Mouse (Mus musculus) forebrain, embryonic 15.5 days (tissue): ENCODE measurements around the gene Ddb2. TPM values are rescaled to one million over a fixed set of nuclear protein-coding genes. Genes with fewer than 3 reads are reported as not detected.

ENCODE experiments used
- ATAC-seq: fragments of 200-750 bp; cut with Nextera tagmentation; replicated peaks from 2 replicates; pipeline ENCODE4 v1.8.0; 2017; ENCODE audit warnings: mild to moderate bottlenecking, moderate TSS enrichment, moderate library complexity
- H3K27ac ChIP-seq: fragments of 300-500 bp; sonication (generic); replicated peaks from 2 replicates; pipeline ENCODE4 v1.5.1; 2015; ENCODE audit warnings: mild to moderate bottlenecking, inconsistent platforms
- H3K27me3 ChIP-seq: fragments of 300-500 bp; sonication (generic); 2 replicates; pipeline ENCODE4 v1.6.1; 2015; ENCODE audit warnings: inconsistent platforms
- H3K36me3 ChIP-seq: fragments of 300-500 bp; sonication (generic); 2 replicates; pipeline ENCODE4 v1.6.1; 2015; ENCODE audit warnings: mild to moderate bottlenecking, inconsistent platforms
- H3K4me1 ChIP-seq: fragments of 300-500 bp; sonication (generic); 2 replicates; pipeline ENCODE4 v1.6.1; 2015; ENCODE audit warnings: inconsistent platforms
- H3K4me2 ChIP-seq: fragments of 300-500 bp; sonication (generic); replicated peaks from 2 replicates; pipeline ENCODE4 v1.6.1; 2015; ENCODE audit warnings: mild to moderate bottlenecking, inconsistent platforms
- H3K4me3 ChIP-seq: fragments of 300-500 bp; sonication (generic); 2 replicates; pipeline ENCODE4 v1.5.1; 2015; ENCODE audit warnings: mild to moderate bottlenecking, inconsistent platforms
- H3K9ac ChIP-seq: fragments of 300-500 bp; sonication (generic); replicated peaks from 2 replicates; pipeline ENCODE4 v1.6.1; 2015; ENCODE audit warnings: mild to moderate bottlenecking, inconsistent platforms
- H3K9me3 ChIP-seq: fragments of 300-500 bp; sonication (generic); 2 replicates; pipeline ENCODE4 v1.6.1; 2016; ENCODE audit warnings: inconsistent platforms
- WGBS: fragments of 180-500 bp; shearing (Covaris S2); methylation state at CpG from one replicate; pipeline ENCODE4 v1.1.7; 2015; ENCODE audit warnings: mixed read lengths; 5-methylcytosine and 5-hydroxymethylcytosine counted together
- polyA plus RNA-seq: library from polyadenylated mRNA; unstranded; fragments of >200 nt; fragmentation: Nextera tagmentation; extraction: Ambion mirVana; gene quantifications from 2 replicates; pipeline ENCODE4 v1.2.1, GENCODE M21; 2015

Ddb2 gene
- 12.7 and 14.5 TPM in 2 replicates for polyA plus RNA-seq

- Histone ChIP-seq H3K9ac (peak within 1 kb of the TSS; percentile 61), H3K4me2 (peak within 1 kb of the TSS; percentile 76), H3K36me3 (peaks cover 4% of the 10 kb centered on the region; the same call in 1 of the 2 replicates), H3K4me1 (peaks cover 11% of the 10 kb centered on the region), H3K9me3 (no peaks in the 10 kb centered on the region), H3K27me3 (no peaks in the 10 kb centered on the region), H3K27ac (peak within 1 kb of the TSS; percentile 93), H3K4me3 (peak within 1 kb of the TSS; percentile 52)
- ATAC-seq, result peak; percentile 99
- under 1% methylated on average over 48 of the region's 48 CpGs for WGBS
These were observed at the start of gene Ddb2 for GRCm38 (mm10) chr2:91236601-91237510. Ddb2 (minus strand) TSS chr2:91236982.

- Histone ChIP-seq H3K9me3 (no peaks in the 10 kb centered on the region), H3K4me3 (no peak overlapping the region), H3K9ac (no peak overlapping the region), H3K4me2 (no peak overlapping the region), H3K27me3 (no peaks in the 10 kb centered on the region), H3K36me3 (no peaks in the 10 kb centered on the region), H3K4me1 (peaks cover 19% of the 10 kb centered on the region), H3K27ac (no peak overlapping the region)
- ATAC-seq, result peak; percentile 43; the same call in 1 of the 2 replicates
- 14% methylated on average over 7 of the region's 7 CpGs for WGBS
These were observed 49.2 kb upstream of the Ddb2 start for GRCm38 (mm10) chr2:91285885-91286505.

GRCm38 (mm10) chr2:91284375-91285199 lies 47.8 kb upstream of the Ddb2 start:
- H3K9ac ChIP-seq, result peak overlapping the region; percentile 5; the same call in 1 of the 2 replicates
- H3K4me3 ChIP-seq, result no peak overlapping the region
- peak; percentile 63 for ATAC-seq
- no peaks in the 10 kb centered on the region for H3K9me3 ChIP-seq
- H3K27ac ChIP-seq, result peak overlapping the region; percentile 51
- 43% methylated on average over 13 of the region's 13 CpGs for WGBS
- peaks cover 17% of the 10 kb centered on the region for H3K4me1 ChIP-seq
- H3K36me3 ChIP-seq, result no peaks in the 10 kb centered on the region
- no peak overlapping the region for H3K4me2 ChIP-seq
- no peaks in the 10 kb centered on the region for H3K27me3 ChIP-seq

- Histone ChIP-seq H3K9me3 (no peaks in the 10 kb centered on the region), H3K4me1 (peaks cover 17% of the 10 kb centered on the region), H3K4me3 (no peak overlapping the region), H3K4me2 (no peak overlapping the region), H3K36me3 (no peaks in the 10 kb centered on the region), H3K27me3 (no peaks in the 10 kb centered on the region), H3K9ac (peak overlapping the region; percentile 5; the same call in 1 of the 2 replicates), H3K27ac (peak overlapping the region; percentile 51)
- 90% methylated on average over 3 of the region's 3 CpGs for WGBS
- no peak for ATAC-seq
These were observed 47.2 kb upstream of the Ddb2 start for GRCm38 (mm10) chr2:91283972-91284371.

- Histone ChIP-seq H3K27ac (no peak overlapping the region), H3K4me3 (no peak overlapping the region), H3K4me1 (peaks cover 17% of the 10 kb centered on the region), H3K9ac (no peak overlapping the region), H3K27me3 (no peaks in the 10 kb centered on the region), H3K36me3 (peaks cover 19% of the 10 kb centered on the region; the same call in 1 of the 2 replicates), H3K9me3 (no peaks in the 10 kb centered on the region), H3K4me2 (no peak overlapping the region)
- WGBS, result 57% methylated on average over 5 of the region's 5 CpGs
- ATAC-seq, result no peak
These were observed 44.6 kb upstream of the Ddb2 start for GRCm38 (mm10) chr2:91281366-91281765.

- H3K4me2 ChIP-seq, result no peak overlapping the region
- no peak for ATAC-seq
- H3K9ac ChIP-seq, result no peak overlapping the region
- no peak overlapping the region for H3K27ac ChIP-seq
- peaks cover 38% of the 10 kb centered on the region for H3K36me3 ChIP-seq
- 88% methylated on average over 2 of the region's 2 CpGs for WGBS
- peaks cover 7% of the 10 kb centered on the region for H3K4me1 ChIP-seq
- no peaks in the 10 kb centered on the region for H3K9me3 ChIP-seq
- H3K27me3 ChIP-seq, result no peaks in the 10 kb centered on the region
- H3K4me3 ChIP-seq, result no peak overlapping the region
These were observed 42.6 kb upstream of the Ddb2 start for GRCm38 (mm10) chr2:91279372-91279755.

GRCm38 (mm10) chr2:91278749-91279371 lies 42.1 kb upstream of the Ddb2 start:
- Histone ChIP-seq H3K4me1 (peaks cover 2% of the 10 kb centered on the region; the same call in 1 of the 2 replicates), H3K36me3 (peaks cover 43% of the 10 kb centered on the region), H3K27ac (no peak overlapping the region), H3K9ac (no peak overlapping the region), H3K4me2 (no peak overlapping the region), H3K4me3 (no peak overlapping the region), H3K27me3 (no peaks in the 10 kb centered on the region), H3K9me3 (no peaks in the 10 kb centered on the region)
- 45% methylated on average over 10 of the region's 10 CpGs for WGBS
- ATAC-seq, result peak; percentile 62

GRCm38 (mm10) chr2:91269687-91270133 lies 32.9 kb upstream of the Ddb2 start:
- Histone ChIP-seq H3K9me3 (no peaks in the 10 kb centered on the region), H3K4me1 (peaks cover 13% of the 10 kb centered on the region), H3K36me3 (peaks cover 73% of the 10 kb centered on the region), H3K27ac (no peak overlapping the region), H3K4me3 (no peak overlapping the region), H3K9ac (no peak overlapping the region), H3K4me2 (no peak overlapping the region), H3K27me3 (no peaks in the 10 kb centered on the region)
- 89% methylated on average over 8 of the region's 8 CpGs for WGBS
- ATAC-seq, result no peak

GRCm38 (mm10) chr2:91268706-91269105 lies 31.9 kb upstream of the Ddb2 start:
- WGBS, result 89% methylated on average over 2 of the region's 2 CpGs
- Histone ChIP-seq H3K4me3 (no peak overlapping the region), H3K9me3 (no peaks in the 10 kb centered on the region), H3K27ac (no peak overlapping the region), H3K36me3 (peaks cover 63% of the 10 kb centered on the region), H3K4me1 (peaks cover 20% of the 10 kb centered on the region), H3K4me2 (no peak overlapping the region), H3K9ac (no peak overlapping the region), H3K27me3 (no peaks in the 10 kb centered on the region)
- ATAC-seq, result no peak

GRCm38 (mm10) chr2:91268042-91268441 lies 31.3 kb upstream of the Ddb2 start:
- H3K4me1 ChIP-seq, result peaks cover 20% of the 10 kb centered on the region
- no peak overlapping the region for H3K4me3 ChIP-seq
- H3K9me3 ChIP-seq, result no peaks in the 10 kb centered on the region
- ATAC-seq, result no peak
- peaks cover 56% of the 10 kb centered on the region for H3K36me3 ChIP-seq
- H3K9ac ChIP-seq, result no peak overlapping the region
- 97% methylated on average over 3 of the region's 3 CpGs for WGBS
- H3K27ac ChIP-seq, result no peak overlapping the region
- H3K4me2 ChIP-seq, result no peak overlapping the region
- no peaks in the 10 kb centered on the region for H3K27me3 ChIP-seq
